In genomic region chr2:26017326-26017725, GRCm38 (mm10) we compare ENCODE assay signal across 15 mouse cellular contexts. TPM values are rescaled to one million over a fixed set of nuclear protein-coding genes. Genes with fewer than 3 reads are reported as not detected.
DNase-seq lines count a peak whose midpoint lies in the region; ATAC-seq and TF ChIP-seq lines count a peak whose summit lies in the region.
"Had no signal": no experiment of that assay in that cellular context is flagged by ENCODE, and none has a peak within 500 bp of the region (broad histone marks: within the 10 kb centered on the region; RNA-seq: fewer than 3 reads in every experiment).

No protein-coding gene starts in this region.

- TF ChIP-seq CTCF in liver, postnatal 0 days (IDR thresholded peaks at IDR 0.05; ENCODE audit: low read depth), result no peak

- intact Hi-C loops in heart, postnatal 10 days (cut with DNase I), result no loop called here

- 0 out of 2 replicates have a peak overlapping the region, but pooled peaks have one; percentile 36 for H3K9ac ChIP-seq in embryonic facial prominence, embryonic 13.5 days
- 0 out of 2 replicates have a peak overlapping the region, but pooled peaks have one; percentile 11 for H3K9ac ChIP-seq in heart, embryonic 12.5 days
- H3K9ac ChIP-seq in limb, embryonic 13.5 days, result 0 out of 2 replicates have a peak overlapping the region, but pooled peaks have one; percentile 5
- H3K9ac ChIP-seq in liver, postnatal 0 days (replicated peaks), result peak overlapping the region; percentile 84
- H3K9ac ChIP-seq: stomach, embryonic 15.5 days had no signal

- H3K4me3 ChIP-seq in embryonic facial prominence, embryonic 13.5 days, result no peak overlapping the region
- H3K4me3 ChIP-seq in embryonic facial prominence, embryonic 10.5 days, result no peak overlapping the region
- H3K4me3 ChIP-seq in heart, embryonic 12.5 days, result no peak overlapping the region
- H3K4me3 ChIP-seq in limb, embryonic 13.5 days, result no peak overlapping the region
- peak overlapping the region; percentile 90 for H3K4me3 ChIP-seq in liver, postnatal 0 days (ENCODE audit: low read depth, low read length)
- H3K4me3 ChIP-seq: stomach, embryonic 15.5 days had no signal

- no peak for ATAC-seq in embryonic facial prominence, embryonic 13.5 days (ENCODE audit: insufficient number of reproducible peaks, insufficient read depth, low FRiP score, low TSS enrichment, low read depth)
- no peak for ATAC-seq in heart, embryonic 12.5 days (ENCODE audit: insufficient number of reproducible peaks, low FRiP score)
- no peak for ATAC-seq in limb, embryonic 13.5 days (ENCODE audit: low FRiP score, low read depth)
- ATAC-seq in liver, postnatal 0 days, result no peak

- peaks cover 13% of the 10 kb centered on the region for H3K4me1 ChIP-seq in embryonic facial prominence, embryonic 13.5 days
- H3K4me1 ChIP-seq in embryonic facial prominence, embryonic 10.5 days, result peaks cover 17% of the 10 kb centered on the region
- H3K4me1 ChIP-seq in heart, embryonic 12.5 days (replicated peaks), result peaks cover 33% of the 10 kb centered on the region
- H3K4me1 ChIP-seq in limb, embryonic 13.5 days, result peaks cover 25% of the 10 kb centered on the region
- H3K4me1 ChIP-seq in liver, postnatal 0 days (ENCODE audit: insufficient read depth), result peaks cover 25% of the 10 kb centered on the region

- H3K9me3 ChIP-seq in embryonic facial prominence, embryonic 13.5 days, result no peaks in the 10 kb centered on the region
- no peaks in the 10 kb centered on the region for H3K9me3 ChIP-seq in embryonic facial prominence, embryonic 10.5 days
- no peaks in the 10 kb centered on the region for H3K9me3 ChIP-seq in heart, embryonic 12.5 days (replicated peaks)
- no peaks in the 10 kb centered on the region for H3K9me3 ChIP-seq in limb, embryonic 13.5 days
- no peaks in the 10 kb centered on the region for H3K9me3 ChIP-seq in liver, postnatal 0 days (ENCODE audit: low read length)
- H3K9me3 ChIP-seq: stomach, embryonic 15.5 days had no signal

- no peaks in the 10 kb centered on the region for H3K27me3 ChIP-seq in embryonic facial prominence, embryonic 13.5 days
- no peaks in the 10 kb centered on the region for H3K27me3 ChIP-seq in embryonic facial prominence, embryonic 10.5 days (replicated peaks; ENCODE audit: low read depth, poor library complexity, severe bottlenecking)
- H3K27me3 ChIP-seq in heart, embryonic 12.5 days (replicated peaks), result no peaks in the 10 kb centered on the region
- H3K27me3 ChIP-seq in limb, embryonic 13.5 days, result no peaks in the 10 kb centered on the region
- no peaks in the 10 kb centered on the region for H3K27me3 ChIP-seq in liver, postnatal 0 days (ENCODE audit: insufficient read depth, low read length)
- H3K27me3 ChIP-seq: stomach, embryonic 15.5 days had no signal

- H3K27ac ChIP-seq in embryonic facial prominence, embryonic 13.5 days, result no peak overlapping the region
- H3K27ac ChIP-seq in embryonic facial prominence, embryonic 10.5 days (replicated peaks), result no peak overlapping the region
- H3K27ac ChIP-seq in heart, embryonic 12.5 days (ENCODE audit: poor library complexity, severe bottlenecking), result no peak overlapping the region
- H3K27ac ChIP-seq in limb, embryonic 13.5 days, result no peak overlapping the region
- H3K27ac ChIP-seq in liver, postnatal 0 days (ENCODE audit: low read depth), result peak overlapping the region; percentile 94
- H3K27ac ChIP-seq: stomach, embryonic 15.5 days had no signal

- TF ChIP-seq EP300 in liver, postnatal 0 days (IDR thresholded peaks at IDR 0.05; ENCODE audit: low read depth), result no peak

- no peak for DNase-seq in embryonic facial prominence, embryonic 10.5 days (ENCODE audit: low spot score)
- no peak for DNase-seq in heart, postnatal 10 days
- DNase-seq in liver, postnatal 0 days, result no peak
- no peak for DNase-seq in right cerebral cortex, adult 2 months (ENCODE audit: low spot score in 2 of 2)
- DNase-seq in embryo, embryonic 10.5 days (ENCODE audit: low spot score), result no peak
- DNase-seq: cerebellum, adult 18-20 months; cerebellum, postnatal 36 days; heart, adult 11 months; kidney, adult 9 months; kidney, postnatal 36 days; lung, postnatal 36 days had no signal

- peaks cover 42% of the 10 kb centered on the region for H3K36me3 ChIP-seq in embryonic facial prominence, embryonic 13.5 days
- peaks cover 42% of the 10 kb centered on the region for H3K36me3 ChIP-seq in embryonic facial prominence, embryonic 10.5 days (replicated peaks)
- H3K36me3 ChIP-seq in heart, embryonic 12.5 days, result peaks cover 38% of the 10 kb centered on the region
- peaks cover 38% of the 10 kb centered on the region for H3K36me3 ChIP-seq in limb, embryonic 13.5 days
- peaks cover 40% of the 10 kb centered on the region for H3K36me3 ChIP-seq in liver, postnatal 0 days (replicated peaks; ENCODE audit: insufficient read depth, low read length)

- 83% methylated on average over 4 of the region's 4 CpGs for WGBS in embryonic facial prominence, embryonic 13.5 days
- 76% methylated on average over 4 of the region's 4 CpGs for WGBS in embryonic facial prominence, embryonic 10.5 days
- WGBS in heart, embryonic 12.5 days, result 53% methylated on average over 4 of the region's 4 CpGs
- WGBS in limb, embryonic 13.5 days, result 76% methylated on average over 4 of the region's 4 CpGs
- 49% methylated on average over 4 of the region's 4 CpGs for WGBS in liver, postnatal 0 days (ENCODE audit: insufficient replicate concordance)

- no peak overlapping the region for H3K4me2 ChIP-seq in embryonic facial prominence, embryonic 13.5 days
- peak overlapping the region; percentile 26 for H3K4me2 ChIP-seq in heart, embryonic 12.5 days
- no peak overlapping the region for H3K4me2 ChIP-seq in limb, embryonic 13.5 days (replicated peaks)
- H3K4me2 ChIP-seq in liver, postnatal 0 days (ENCODE audit: low read depth, low read length), result peak overlapping the region; percentile 89
- H3K4me2 ChIP-seq: stomach, embryonic 15.5 days had no signal

RNA-seq across cellular contexts. Expression of gene Ubac1, which starts 4.2 kb away (rescaled TPM):
- polyA plus RNA-seq in embryonic facial prominence, embryonic 13.5 days (2015; fragmentation: Nextera tagmentation; extraction: Ambion mirVana), result 89.7 and 93.6 TPM in 2 replicates
- polyA plus RNA-seq in embryonic facial prominence, embryonic 10.5 days (2016; fragmentation: Nextera tagmentation; extraction: Ambion mirVana), result 94.9 and 95.9 TPM in 2 replicates
- polyA plus RNA-seq in heart, embryonic 12.5 days (2016; fragmentation: Nextera tagmentation; extraction: Ambion mirVana), result 107 and 111 TPM in 2 replicates
- 10 to 100 TPM; 71.6 to 76.9 TPM for total RNA-seq in heart, postnatal 10 days (2021)
- polyA plus RNA-seq in limb, embryonic 13.5 days (2015; fragmentation: Nextera tagmentation; extraction: Ambion mirVana), result 95.7 and 104 TPM in 2 replicates
- polyA plus RNA-seq in liver, postnatal 0 days (2015; fragmentation: Nextera tagmentation; extraction: Ambion mirVana), result 175 and 183 TPM in 2 replicates

RNA-seq across cellular contexts. Expression of gene Camsap1, which starts 34.2 kb away (rescaled TPM):
- 15.0 and 20.1 TPM in 2 replicates for polyA plus RNA-seq in embryonic facial prominence, embryonic 13.5 days (2015; fragmentation: Nextera tagmentation; extraction: Ambion mirVana)
- 36.1 and 41.9 TPM in 2 replicates for polyA plus RNA-seq in embryonic facial prominence, embryonic 10.5 days (2016; fragmentation: Nextera tagmentation; extraction: Ambion mirVana)
- 17.9 and 22.1 TPM in 2 replicates for polyA plus RNA-seq in heart, embryonic 12.5 days (2016; fragmentation: Nextera tagmentation; extraction: Ambion mirVana)
- 10 to 100 TPM; 36.3 to 37.1 TPM for total RNA-seq in heart, postnatal 10 days (2021)
- polyA plus RNA-seq in limb, embryonic 13.5 days (2015; fragmentation: Nextera tagmentation; extraction: Ambion mirVana), result 18.0 and 19.5 TPM in 2 replicates
- polyA plus RNA-seq in liver, postnatal 0 days (2015; fragmentation: Nextera tagmentation; extraction: Ambion mirVana), result 3.1 and 3.3 TPM in 2 replicates

Comparison
In these comparisons a context has a peak if more than half of its experiments do, and no peak if none do; other contexts are left out.
1. H3K4me2 ChIP-seq: peak in heart, embryonic 12.5 days (single experiment) and liver, postnatal 0 days (single experiment); none in embryonic facial prominence, embryonic 13.5 days (single experiment) and limb, embryonic 13.5 days (single experiment).
2. H3K9ac ChIP-seq: peak in every context shown above with its lines; median percentile 84 in liver, postnatal 0 days; 36 in embryonic facial prominence, embryonic 13.5 days; 11 in heart, embryonic 12.5 days; 5 in limb, embryonic 13.5 days.